Mouse (Mus musculus): ENCODE results near the gene Sept9. TPM values are rescaled to one million over a fixed set of nuclear protein-coding genes. Genes with fewer than 3 reads are reported as not detected.

Gene Sept9
- polyA plus RNA-seq, 1 experiment = 253 TPM

DNA sequence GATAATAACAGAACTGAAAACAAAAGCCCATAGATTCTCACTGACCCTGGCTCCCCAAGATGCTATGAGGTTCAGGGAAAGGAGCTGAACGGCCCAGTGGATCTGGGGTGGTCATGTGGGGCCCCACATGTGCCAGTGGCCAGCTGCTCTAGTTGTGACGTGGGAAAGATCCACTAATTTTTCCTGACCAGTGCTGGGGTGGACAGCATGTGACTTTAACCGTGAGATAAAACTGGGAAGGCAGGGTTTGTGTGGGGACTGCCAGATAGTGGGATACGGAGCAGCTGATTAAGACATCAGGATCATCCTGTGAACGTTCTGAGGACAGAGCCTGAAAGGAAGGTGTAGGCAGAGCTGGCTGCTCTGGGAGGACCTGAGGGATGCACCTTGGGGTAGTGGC lies 48.1 kb downstream of the Sept9 start:
- H3K4me2 ChIP-seq (ENCODE audit: low read depth) = no peak overlapping the region
- H3ac ChIP-seq (ENCODE audit: control insufficient read depth, insufficient read length) = no peak overlapping the region
- no peaks in the 10 kb centered on the region for H3K36me3 ChIP-seq (ENCODE audit: control insufficient read depth, insufficient read depth)
- H3K27me3 ChIP-seq (ENCODE audit: control insufficient read depth, insufficient read depth, insufficient read length) = no peaks in the 10 kb centered on the region
- TF ChIP-seq CEBPB (IDR thresholded peaks at IDR 0.05; ENCODE audit: insufficient read depth, poor library complexity, severe bottlenecking) (no peak), MYOD1 (IDR thresholded peaks at IDR 0.05; ENCODE audit: control insufficient read depth in 1 of 3, insufficient read length in 2 of 3, low read depth in 2 of 3) (peak in 1 of 3 experiments; percentile 8), USF1 (IDR thresholded peaks at IDR 0.05; ENCODE audit: low read depth) (no peak), MYOG (IDR thresholded peaks at IDR 0.05; ENCODE audit: control insufficient read depth in 1 of 3, insufficient read depth in 1 of 3, insufficient read length in 2 of 3, low read depth in 2 of 3) (no peak)
- no peak overlapping the region for H3K4me3 ChIP-seq
- H3K79me2 ChIP-seq (ENCODE audit: control insufficient read depth, insufficient read depth) = peaks cover 93% of the 10 kb centered on the region

DNA sequence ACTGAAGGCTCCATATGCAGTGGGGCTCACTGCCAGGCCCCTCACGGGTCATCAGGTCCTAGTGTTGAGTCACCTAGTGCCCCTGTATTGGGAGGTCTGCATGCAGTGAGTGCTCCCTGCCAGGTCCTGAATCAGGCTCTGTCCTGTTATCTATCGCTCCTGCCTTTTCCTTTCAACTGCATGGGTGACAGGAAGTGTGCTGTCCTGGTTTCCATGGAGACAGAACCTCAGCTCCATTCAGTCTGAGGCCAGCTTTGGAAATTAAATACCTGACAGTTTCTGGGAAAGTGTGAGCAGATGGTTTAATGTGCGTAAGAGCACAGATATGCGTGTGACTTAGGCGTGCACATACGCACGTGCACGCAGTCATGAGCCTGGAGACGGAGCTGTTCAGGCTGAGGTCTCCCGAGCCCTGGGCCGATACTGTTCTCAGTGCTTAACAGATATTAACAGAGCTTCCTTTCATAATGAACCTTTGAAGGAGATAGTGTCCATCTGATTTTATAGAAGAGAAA lies 49.3 kb downstream of the Sept9 start:
- no peak for TF ChIP-seq REST (IDR thresholded peaks at IDR 0.05; ENCODE audit: insufficient read depth, insufficient read length)
- TF ChIP-seq POLR2AphosphoS2 (IDR thresholded peaks at IDR 0.05; ENCODE audit: insufficient read length, low read depth) = no peak
- no peak for TF ChIP-seq MAX (IDR thresholded peaks at IDR 0.05; ENCODE audit: low read depth)
- TF ChIP-seq MYOG (IDR thresholded peaks at IDR 0.05; ENCODE audit: control insufficient read depth in 1 of 3, insufficient read depth in 1 of 3, insufficient read length in 2 of 3, low read depth in 2 of 3) = no peak
- TF ChIP-seq CEBPB (IDR thresholded peaks at IDR 0.05; ENCODE audit: insufficient read depth, poor library complexity, severe bottlenecking) = no peak
- no peak for TF ChIP-seq TCF3 (IDR thresholded peaks at IDR 0.05; ENCODE audit: insufficient read length, low read depth)
- TF ChIP-seq USF1 (IDR thresholded peaks at IDR 0.05; ENCODE audit: low read depth) = no peak
- TF ChIP-seq SRF (IDR thresholded peaks at IDR 0.05; ENCODE audit: control insufficient read depth, insufficient read length, low read depth) = no peak
- no peak for TF ChIP-seq TCF12 (IDR thresholded peaks at IDR 0.05; ENCODE audit: insufficient read depth, poor library complexity, severe bottlenecking)
- no peak for TF ChIP-seq POLR2A (IDR thresholded peaks at IDR 0.05; ENCODE audit: insufficient read length, low read depth)
- no peak for TF ChIP-seq E2F4 (IDR thresholded peaks at IDR 0.05; ENCODE audit: insufficient read depth)
- no peak for TF ChIP-seq MYOD1 (IDR thresholded peaks at IDR 0.05; ENCODE audit: control insufficient read depth in 1 of 3, insufficient read length in 2 of 3, low read depth in 2 of 3)
- H3ac ChIP-seq (ENCODE audit: control insufficient read depth, insufficient read length) = no peak overlapping the region
- no peaks in the 10 kb centered on the region for H3K36me3 ChIP-seq (ENCODE audit: control insufficient read depth, insufficient read depth)
- H3K4me2 ChIP-seq (ENCODE audit: low read depth) = no peak overlapping the region
- no peaks in the 10 kb centered on the region for H3K27me3 ChIP-seq (ENCODE audit: control insufficient read depth, insufficient read depth, insufficient read length)
- peaks cover 91% of the 10 kb centered on the region for H3K79me2 ChIP-seq (ENCODE audit: control insufficient read depth, insufficient read depth)
- H3K4me3 ChIP-seq = no peak overlapping the region

DNA sequence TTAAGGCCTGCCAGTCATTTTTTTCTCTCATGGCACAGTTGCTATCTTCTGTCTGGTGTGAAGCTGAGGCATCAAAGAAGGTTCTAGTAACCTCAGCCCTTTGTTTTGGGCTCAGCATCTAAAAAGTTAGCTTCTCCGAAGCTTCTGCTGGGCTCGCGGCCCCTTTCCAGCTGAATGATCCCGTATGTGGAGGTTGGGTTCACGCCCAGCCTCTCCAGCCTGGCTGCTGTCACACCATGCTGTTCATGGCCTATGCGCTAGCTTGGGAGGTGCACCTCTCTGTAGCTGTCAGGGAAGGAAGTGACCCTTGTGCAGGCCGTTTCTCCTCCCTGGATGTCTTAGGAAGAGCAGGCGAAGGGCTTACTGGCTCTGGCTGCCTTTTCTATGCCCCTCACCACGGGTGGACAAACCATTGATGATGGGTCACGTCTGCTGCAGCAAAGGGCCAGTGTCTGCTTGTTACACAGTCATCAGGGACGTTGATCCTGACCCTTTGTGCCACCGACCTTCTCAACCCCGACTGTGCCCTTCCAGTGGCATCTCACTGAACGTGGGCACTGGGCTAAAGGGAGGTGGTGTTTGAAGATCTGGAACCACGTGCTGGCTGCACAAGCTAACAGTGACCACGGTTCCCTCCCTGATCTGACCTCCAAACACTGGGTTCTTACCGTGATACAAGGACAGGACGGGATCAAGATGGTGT lies 50.0 kb downstream of the Sept9 start:
- Histone ChIP-seq H3K4me3 (no peak overlapping the region), H3K27me3 (ENCODE audit: control insufficient read depth, insufficient read depth, insufficient read length) (no peaks in the 10 kb centered on the region), H3K4me2 (ENCODE audit: low read depth) (no peak overlapping the region), H3ac (ENCODE audit: control insufficient read depth, insufficient read length) (no peak overlapping the region), H3K36me3 (ENCODE audit: control insufficient read depth, insufficient read depth) (no peaks in the 10 kb centered on the region), H3K79me2 (ENCODE audit: control insufficient read depth, insufficient read depth) (peaks cover 90% of the 10 kb centered on the region)
- TF ChIP-seq USF1 (IDR thresholded peaks at IDR 0.05; ENCODE audit: low read depth) (no peak), REST (IDR thresholded peaks at IDR 0.05; ENCODE audit: insufficient read depth, insufficient read length) (no peak), TCF3 (IDR thresholded peaks at IDR 0.05; ENCODE audit: insufficient read length, low read depth) (no peak), CEBPB (IDR thresholded peaks at IDR 0.05; ENCODE audit: insufficient read depth, poor library complexity, severe bottlenecking) (no peak), POLR2AphosphoS2 (IDR thresholded peaks at IDR 0.05; ENCODE audit: insufficient read length, low read depth) (no peak), MYOG (IDR thresholded peaks at IDR 0.05; ENCODE audit: control insufficient read depth in 1 of 3, insufficient read depth in 1 of 3, insufficient read length in 2 of 3, low read depth in 2 of 3) (no peak), MYOD1 (IDR thresholded peaks at IDR 0.05; ENCODE audit: control insufficient read depth in 1 of 3, insufficient read length in 2 of 3, low read depth in 2 of 3) (no peak), TCF12 (IDR thresholded peaks at IDR 0.05; ENCODE audit: insufficient read depth, poor library complexity, severe bottlenecking) (no peak), E2F4 (IDR thresholded peaks at IDR 0.05; ENCODE audit: insufficient read depth) (no peak)

DNA sequence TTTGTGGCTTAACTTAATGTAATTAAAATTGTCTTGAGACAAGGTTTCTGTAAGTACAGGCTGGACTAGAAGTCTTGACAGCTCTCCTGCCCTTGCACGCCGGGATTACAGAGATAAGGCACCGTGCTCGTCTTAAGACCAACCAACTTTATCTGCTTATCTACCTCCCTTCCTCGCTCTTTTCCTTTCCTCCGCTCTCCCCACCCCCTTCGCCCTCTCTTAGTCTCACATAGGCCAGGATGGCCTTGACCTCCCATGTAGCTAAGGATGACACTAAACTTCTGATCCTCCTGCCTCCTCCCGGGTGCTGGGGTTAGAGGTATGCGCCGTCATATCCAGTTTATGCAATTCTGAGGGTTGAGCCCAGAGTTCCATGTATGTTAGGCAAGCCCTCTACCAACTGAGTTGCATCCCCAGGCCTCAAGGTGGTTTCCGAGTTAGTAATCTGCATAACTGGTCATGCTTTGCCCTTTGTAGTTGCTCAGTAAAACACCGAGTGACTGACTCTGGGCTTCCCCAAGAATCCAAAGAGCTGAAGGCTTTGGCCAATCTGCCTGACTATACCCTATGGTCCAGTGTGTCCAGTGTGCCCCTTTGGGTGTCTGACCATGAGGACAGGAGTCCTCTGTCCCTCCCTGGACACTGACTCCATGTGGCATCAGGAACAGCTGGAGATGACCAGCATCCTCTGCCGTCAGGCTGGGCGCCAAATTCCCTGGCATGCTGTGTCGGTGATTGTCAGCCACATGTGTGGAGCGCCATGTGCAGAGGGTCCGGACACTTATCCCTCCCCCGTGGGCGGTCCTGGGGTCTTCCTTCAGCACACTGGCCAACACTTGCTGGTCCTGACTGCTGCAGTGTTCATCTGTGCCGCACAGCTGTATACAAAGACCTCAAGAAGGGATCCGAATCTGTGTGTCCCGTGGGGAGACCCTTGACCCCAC lies 50.8 kb downstream of the Sept9 start:
- H3K4me3 ChIP-seq = no peak overlapping the region
- H3K4me2 ChIP-seq (ENCODE audit: low read depth) = no peak overlapping the region
- H3ac ChIP-seq (ENCODE audit: control insufficient read depth, insufficient read length) = no peak overlapping the region
- H3K36me3 ChIP-seq (ENCODE audit: control insufficient read depth, insufficient read depth) = no peaks in the 10 kb centered on the region
- peaks cover 90% of the 10 kb centered on the region for H3K79me2 ChIP-seq (ENCODE audit: control insufficient read depth, insufficient read depth)
- TF ChIP-seq MAX (IDR thresholded peaks at IDR 0.05; ENCODE audit: low read depth) (no peak), MYOG (IDR thresholded peaks at IDR 0.05; ENCODE audit: control insufficient read depth in 1 of 3, insufficient read depth in 1 of 3, insufficient read length in 2 of 3, low read depth in 2 of 3) (peak in 2 of 3 experiments; percentile 17 to 28), CEBPB (IDR thresholded peaks at IDR 0.05; ENCODE audit: insufficient read depth, poor library complexity, severe bottlenecking) (no peak), MYOD1 (IDR thresholded peaks at IDR 0.05; ENCODE audit: control insufficient read depth in 1 of 3, insufficient read length in 2 of 3, low read depth in 2 of 3) (peak in 2 of 3 experiments; percentile 76 to 83), TCF12 (IDR thresholded peaks at IDR 0.05; ENCODE audit: insufficient read depth, poor library complexity, severe bottlenecking) (no peak)
- H3K27me3 ChIP-seq (ENCODE audit: control insufficient read depth, insufficient read depth, insufficient read length) = no peaks in the 10 kb centered on the region
